Mouse (Mus musculus): Measurements from ENCODE around the gene Pde1a. TPM values are rescaled to one million over a fixed set of nuclear protein-coding genes. Genes with fewer than 3 reads are reported as not detected.

The Pde1a gene
- polyA plus RNA-seq, 1 experiment = 21.6 TPM

DNA sequence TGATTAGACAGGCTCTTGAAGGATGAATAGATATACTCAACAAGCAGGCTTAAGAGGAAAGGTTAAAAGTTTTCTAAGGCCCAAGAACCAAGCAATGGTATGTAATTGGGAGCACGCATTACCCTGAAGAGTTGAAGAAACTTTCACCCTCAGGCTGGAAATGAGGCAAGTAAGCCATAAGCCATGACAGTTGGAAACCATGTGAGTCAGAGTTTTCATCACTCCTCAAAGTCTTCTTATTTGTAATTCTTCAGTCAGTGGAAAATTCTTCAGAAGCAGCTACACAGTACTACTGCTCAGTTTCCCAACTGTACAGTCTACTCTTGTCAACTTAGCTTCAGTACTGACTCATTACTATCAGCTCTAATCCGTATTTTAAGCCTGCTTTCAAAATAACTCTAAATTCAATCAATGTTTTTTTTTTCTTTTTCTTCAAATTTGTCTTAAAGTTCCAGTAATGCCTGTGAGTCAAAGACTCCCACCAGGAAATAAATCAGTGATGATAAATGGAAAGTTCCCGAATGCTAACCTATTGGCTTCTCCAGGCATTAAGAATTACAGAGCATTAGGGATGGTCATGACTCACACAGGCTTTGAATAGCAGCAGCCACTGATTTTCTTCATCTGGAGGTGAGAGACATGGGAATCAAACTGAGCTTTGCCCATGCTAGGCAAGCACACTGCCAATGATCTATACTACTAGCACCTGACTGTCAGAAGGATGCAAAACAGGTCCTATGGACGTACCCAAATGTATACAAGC, 82.3 kb downstream of the Pde1a start:
- no peak for DNase-seq (ENCODE audit: low spot score)

DNA sequence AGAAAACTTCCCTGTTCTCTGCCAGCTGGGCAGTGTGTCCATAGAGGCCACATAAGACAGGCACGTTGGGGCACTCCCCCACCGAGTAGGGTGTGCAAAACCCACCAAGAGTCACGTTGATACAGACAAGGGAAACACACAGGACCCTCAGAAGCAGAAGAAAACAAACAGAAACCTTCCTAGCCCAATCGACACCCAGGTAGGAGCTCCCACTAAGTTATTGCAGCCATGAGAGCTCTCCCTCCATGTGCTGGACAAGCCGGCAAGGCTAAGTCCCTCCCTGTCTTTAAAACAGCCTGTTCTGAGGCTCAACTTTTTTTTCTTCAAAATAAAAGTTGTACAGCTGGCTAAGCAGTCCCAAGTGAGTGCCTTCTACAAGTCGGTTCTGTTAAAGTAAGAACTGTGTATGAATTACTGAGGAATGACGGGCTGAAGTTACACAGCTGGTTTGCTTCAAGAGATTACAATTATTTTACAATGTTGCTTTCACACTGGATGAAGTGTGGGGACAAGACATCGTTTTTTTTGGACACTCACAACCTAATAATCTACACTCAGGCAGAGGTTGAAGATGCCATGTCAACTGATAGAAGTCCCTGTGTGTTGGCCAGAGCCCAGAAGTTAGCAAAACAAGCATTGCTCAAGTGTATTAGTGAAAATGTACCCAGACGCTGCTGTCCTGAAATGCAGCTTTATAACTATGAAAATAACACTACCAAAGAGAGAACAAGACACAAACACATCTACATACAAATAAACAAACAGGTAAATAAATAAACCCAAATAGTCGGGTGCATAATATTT, 90.4 kb downstream of the Pde1a start:
- DNase-seq (ENCODE audit: low spot score) = peak; percentile 22

DNA sequence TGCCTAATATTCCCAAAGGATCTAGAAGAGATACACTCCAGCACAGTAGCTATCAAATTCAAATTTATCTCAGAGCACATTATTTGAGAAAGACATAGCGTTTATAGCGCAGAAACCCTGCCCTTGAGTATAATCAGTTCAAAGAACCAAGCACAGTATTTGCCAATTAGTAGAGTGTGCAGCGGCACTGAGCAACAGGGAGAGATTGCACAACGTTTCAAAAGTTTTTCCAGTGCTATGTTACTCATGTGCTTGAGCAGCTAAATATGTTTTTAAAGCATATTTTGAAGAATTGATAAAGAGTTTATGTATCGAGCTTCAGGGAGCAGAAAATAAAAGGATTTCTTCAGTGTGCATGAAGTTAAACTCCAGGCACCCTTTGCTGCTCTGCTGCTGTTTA, 91.3 kb downstream of the Pde1a start:
- no peak for DNase-seq (ENCODE audit: low spot score)

DNA sequence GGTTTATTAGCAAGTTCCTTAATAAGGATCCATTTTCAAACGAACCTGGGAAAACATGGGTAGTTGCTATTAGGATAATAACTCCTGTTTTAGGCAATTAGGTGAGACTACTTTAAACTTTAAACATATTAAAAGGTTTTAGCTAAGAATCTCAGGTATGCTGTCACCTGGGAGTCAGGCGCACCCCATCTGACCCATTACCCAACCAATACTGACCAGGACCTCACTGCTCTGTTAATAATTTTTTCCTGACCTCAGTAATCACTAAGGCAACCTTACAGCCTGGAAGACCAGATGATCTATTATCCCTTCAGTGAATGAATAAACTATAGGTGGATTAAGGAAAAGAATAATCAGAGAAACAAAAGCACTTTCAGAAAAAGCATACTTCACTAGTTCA, 100.2 kb downstream of the Pde1a start:
- no peak for DNase-seq (ENCODE audit: low spot score)

DNA sequence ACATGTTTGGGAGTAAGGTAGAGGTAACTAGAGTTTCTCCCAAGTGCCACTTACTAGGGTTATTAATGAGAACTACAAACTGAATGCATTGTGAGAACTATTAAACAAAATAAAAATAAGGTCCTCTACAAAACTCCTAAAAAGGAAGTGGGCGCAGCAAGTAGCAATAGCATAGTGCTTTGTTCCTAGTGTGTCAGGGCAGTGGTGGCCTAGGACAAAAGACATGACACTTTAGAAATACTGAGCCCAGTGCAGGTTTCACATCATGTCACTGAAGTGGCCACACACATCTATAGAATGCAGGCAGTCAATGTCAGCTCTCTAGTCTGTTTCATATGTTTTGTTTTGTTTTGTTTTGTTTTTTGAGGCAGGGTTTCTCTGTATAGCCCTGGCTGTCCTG, 103.2 kb downstream of the Pde1a start:
- DNase-seq (ENCODE audit: low spot score) = no peak

DNA sequence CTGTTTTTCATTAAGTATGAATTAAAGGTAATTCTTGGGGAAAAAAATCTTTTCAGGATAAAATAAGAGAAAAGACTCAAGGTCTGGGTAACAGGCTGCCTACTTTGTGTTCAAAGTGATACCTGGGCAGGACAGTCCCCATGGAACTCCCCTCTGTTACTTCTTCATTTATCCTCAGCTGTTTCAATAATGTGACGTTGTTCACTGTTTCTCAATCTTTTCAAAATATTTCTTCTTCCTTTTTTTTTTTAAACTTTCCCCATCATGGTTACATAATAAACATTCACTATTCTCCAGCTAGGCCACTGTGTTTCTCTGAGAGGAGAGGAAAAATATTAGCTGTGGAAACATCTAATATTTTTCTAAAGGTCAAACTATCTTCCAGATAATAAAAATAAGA, 103.7 kb downstream of the Pde1a start:
- DNase-seq (ENCODE audit: low spot score) = no peak

DNA sequence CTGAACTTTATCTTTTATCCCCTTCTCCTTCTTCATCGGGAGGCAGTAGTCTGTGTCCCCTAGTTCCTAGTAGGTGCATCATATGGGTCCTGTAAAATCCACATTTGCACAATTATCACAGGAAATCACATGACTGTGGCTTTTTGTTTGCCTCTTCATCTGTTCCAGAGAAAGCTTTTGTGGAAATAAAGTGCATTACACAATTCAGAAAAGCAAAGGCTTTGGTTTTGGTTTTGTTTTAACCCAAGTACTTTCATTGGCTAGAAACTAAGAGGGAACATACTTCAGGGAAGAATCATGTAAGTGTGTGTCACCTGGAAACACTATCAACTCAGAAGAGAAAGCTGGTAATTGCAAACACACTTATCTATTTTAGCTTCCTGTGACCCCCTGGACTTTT, 104.2 kb downstream of the Pde1a start:
- no peak for DNase-seq (ENCODE audit: low spot score)

DNA sequence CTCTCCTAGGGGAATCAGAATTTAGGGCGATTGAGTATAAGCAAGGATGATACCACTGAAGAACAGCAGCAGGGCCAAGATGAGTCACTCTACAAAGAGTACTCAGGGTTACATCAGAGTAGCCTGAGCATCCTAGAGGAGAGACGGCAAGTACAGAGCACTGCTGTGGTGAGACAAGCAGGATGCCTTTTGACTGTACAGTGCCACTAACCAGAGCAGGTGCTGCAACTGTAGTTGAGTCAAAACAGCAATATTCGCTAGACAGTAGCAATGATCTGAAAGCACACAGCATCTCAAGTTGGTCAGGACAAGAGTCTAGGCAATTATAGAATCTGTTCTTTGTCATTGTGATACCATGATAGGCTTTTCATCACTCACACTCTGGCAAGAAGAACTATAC, 115.1 kb downstream of the Pde1a start:
- no peak for DNase-seq (ENCODE audit: low spot score)

DNA sequence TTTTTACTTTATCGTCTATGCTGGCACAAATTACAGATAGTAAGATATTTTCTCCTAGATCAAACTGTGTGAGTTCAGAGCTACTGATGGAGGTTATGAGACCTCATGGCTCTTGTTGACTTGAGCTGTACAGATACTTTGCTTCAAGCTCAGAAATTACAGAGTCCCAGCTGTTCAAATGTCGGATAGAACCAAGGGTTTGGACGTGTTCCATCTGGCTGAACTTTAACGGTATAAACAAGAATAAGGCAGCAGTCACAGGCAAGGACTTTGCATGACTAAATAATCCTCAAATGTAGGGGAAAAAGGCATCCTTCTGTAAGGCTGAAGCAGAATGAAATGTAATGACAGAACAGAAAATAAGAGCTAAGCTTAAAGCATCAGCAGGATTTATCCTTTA, 116.2 kb downstream of the Pde1a start:
- DNase-seq (ENCODE audit: low spot score) = no peak

DNA sequence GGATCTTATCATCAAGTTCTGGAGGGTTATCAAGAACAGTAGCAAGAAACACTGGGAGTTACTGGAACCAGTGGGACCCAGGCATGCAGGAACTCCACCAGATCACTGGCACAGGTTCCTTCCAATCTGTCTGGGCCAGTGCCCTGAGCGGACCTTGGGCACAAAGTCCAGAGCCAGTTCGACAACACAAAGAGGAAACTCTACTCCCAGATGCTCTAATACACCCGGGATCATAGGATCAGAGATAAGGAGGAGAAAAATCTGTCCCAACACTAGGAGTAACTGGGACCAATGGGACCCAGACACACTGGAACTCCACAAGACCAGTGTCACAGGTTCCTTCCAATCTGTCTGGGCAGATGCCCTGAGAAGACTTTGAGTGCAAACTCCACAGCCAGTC, 130.1 kb downstream of the Pde1a start:
- no peak for DNase-seq (ENCODE audit: low spot score)

DNA sequence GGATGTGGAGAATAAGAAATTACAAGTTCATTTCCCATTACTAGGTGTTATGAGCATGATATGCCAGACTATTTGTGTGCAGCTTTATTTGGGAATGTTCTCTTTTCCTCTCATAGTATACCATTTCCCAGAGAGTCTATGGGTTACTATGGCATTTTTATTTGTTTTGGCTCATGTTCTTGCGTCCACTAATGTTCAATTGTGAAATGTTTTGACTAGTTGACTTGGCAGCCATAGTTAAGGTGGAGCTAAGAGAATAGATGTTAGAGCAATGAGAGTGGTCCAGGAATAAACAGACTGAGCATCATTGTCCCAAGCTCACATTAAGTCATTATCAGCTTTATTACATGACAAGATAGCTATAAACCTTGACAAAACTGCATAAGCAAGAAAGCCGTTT, 130.8 kb downstream of the Pde1a start:
- no peak for DNase-seq (ENCODE audit: low spot score)

DNA sequence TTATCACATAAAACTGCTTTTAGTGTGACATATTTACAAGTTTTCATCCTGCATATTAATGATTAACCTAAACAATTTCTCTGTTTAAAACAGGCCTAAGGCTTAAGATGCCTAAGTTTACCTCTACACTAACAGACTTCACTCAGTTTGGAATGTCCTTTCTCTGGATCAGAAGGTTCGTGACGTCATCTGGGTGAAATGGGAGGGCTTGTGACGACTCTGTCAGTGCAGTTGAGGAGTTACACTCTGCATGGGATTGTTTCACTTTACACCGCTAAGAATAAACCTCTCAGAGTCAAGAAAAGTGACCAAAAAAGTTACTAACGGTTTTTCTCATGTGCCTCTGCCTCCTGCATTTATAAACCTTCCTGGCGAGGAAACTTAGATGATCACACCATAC, 137.6 kb downstream of the Pde1a start:
- no peak for DNase-seq (ENCODE audit: low spot score)

DNA sequence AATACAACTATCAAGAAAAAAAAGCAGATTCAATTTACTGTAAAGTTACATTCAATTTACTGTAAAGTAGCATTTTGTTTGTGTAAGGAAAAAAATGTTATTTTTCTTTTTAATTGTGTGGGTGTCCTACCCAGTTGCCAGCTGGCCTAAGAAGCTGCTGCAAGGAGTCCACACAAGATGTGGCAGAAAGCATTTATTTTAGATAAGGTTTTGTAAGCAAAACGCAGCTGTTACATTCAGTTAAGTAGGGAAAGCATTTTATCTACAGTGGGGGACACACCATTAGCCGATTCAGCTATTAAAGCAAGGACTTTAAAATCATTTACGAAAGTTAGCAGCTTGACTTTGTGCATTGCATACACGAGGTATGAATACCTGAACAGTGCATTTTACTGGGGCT, 145.5 kb downstream of the Pde1a start:
- DNase-seq (ENCODE audit: low spot score) = no peak

DNA sequence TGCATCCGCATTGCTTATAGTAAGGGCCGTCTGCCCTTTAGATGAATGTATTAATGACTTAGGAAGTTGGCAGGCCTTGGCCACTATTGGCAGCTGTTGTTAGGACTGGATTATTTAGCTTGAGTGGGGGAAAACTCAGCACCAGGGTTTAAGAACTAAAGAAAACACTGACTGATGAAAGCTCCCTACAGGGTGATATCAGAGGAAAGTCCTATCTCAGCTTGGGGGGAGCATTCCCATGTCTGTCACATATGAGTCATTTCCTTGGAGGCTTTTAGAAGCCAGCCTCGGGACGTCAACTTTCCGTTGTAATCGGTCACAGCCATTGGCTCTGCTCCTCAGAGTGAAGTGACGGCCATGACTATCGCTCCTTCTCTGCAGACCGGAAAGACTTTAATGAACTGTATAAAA, 146.0 kb downstream of the Pde1a start:
- no peak for DNase-seq (ENCODE audit: low spot score)

DNA sequence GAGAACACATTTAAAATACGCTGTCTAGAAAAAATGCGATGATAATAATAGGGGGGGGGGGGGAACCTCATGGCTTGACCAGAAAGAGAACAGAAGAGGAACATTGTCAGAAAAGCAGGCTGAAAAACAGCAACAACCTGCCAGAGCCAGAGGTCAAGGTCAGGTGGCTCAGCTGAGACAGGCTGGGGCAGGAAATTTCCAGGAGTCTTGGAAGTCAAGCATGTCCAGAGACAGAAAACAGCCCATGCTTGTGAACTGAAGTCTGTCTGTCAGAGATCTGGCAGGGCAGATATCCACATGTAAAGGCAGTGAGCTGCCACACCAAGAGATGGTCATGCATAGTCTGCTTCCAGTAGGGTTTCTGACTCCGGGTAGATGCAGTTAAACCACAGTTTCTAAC, 147.5 kb downstream of the Pde1a start:
- DNase-seq (ENCODE audit: low spot score) = no peak

DNA sequence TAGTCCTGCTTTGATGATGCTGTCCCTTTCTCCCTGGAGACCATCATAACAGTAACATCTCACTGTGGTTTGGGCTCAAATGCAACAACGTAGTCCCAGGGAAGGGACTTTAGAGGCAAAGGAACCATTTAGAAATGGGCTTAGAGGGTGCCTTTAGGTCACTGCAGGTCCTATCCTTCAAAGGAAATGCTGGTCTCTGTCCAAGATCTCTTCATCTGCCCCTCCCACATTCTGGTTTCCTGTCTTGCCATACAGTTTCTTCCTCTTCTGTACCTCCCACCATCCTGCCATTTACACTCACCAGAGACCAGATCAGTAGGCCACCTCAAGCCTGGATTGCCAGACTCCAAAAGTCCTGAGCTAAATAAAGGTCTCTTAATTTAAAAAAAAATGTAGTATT, 150.3 kb downstream of the Pde1a start:
- DNase-seq (ENCODE audit: low spot score) = no peak

DNA sequence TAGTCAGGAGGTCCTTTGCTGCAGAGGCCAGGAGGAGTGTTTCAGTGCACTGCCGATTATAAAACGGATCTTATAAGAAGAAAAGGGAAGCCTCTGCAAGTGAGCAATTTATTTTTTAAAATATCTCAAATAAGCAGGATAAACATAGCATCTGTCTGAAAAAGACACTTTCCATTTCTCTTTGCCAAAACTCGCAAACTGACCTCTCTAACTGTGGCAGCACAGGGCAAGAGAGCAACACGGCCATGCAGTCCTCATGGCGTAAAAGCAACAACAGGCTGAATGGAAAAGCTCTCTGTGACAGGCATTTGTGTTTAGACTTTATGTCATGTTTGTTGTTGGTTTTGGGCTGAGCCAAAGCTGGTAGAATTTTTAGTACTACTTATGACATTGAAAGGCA, 152.0 kb downstream of the Pde1a start:
- no peak for DNase-seq (ENCODE audit: low spot score)

DNA sequence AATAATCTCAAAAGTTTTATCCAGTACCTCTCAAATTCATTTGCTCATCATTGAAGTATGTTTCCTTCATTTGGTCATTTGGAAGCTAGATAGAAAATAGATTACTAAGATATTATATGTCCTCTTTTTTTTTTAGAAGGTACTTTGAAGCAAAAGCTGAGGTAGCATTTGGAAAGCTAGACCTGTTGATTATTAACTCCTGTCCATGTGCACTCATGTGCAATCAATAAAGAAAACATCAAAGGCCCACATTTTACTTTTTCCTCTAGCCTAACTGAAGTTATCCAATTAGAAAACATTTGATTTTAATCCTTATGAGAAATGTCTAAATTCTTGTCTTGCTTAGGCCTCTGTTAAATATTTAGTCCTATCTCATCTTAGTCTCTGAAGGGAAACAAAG, 153.3 kb downstream of the Pde1a start:
- DNase-seq (ENCODE audit: low spot score) = no peak

DNA sequence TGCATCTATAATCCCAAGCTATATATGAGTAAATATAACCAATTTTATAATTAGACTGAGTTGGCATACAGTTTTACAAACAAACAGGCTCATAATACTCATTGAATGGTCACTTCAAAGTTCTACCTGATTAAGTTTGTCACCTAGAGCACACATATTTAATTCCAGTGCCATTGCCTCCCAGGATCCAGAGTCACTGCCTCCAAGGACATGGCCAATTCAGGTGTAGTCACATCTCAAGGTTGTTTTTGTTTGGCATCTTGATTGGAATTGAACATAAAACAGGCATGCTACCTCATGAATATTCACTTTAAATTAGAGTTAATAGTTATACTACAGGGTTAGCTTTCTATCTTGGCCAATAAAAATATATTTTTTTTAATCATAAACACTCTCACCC, 157.0 kb downstream of the Pde1a start:
- no peak for DNase-seq (ENCODE audit: low spot score)

DNA sequence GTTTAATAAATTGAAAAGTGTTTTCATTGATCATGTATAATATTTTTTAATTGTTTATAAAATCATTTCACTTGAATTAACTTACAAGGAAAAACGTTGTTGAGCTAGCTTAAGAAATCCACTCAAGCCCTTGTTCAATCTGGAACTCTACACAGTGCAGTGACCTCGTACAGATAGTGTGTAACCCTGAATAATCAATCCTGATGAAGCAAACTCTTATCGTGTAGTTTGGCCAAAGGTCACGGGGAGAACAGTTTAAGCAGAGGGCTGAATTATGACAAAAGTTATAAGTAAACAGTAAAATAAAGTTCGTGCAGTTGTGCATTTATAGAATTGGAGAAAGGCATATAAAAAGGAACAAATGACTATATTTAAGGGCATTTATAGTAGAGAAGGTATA, 159.7 kb downstream of the Pde1a start:
- DNase-seq (ENCODE audit: low spot score) = no peak

DNA sequence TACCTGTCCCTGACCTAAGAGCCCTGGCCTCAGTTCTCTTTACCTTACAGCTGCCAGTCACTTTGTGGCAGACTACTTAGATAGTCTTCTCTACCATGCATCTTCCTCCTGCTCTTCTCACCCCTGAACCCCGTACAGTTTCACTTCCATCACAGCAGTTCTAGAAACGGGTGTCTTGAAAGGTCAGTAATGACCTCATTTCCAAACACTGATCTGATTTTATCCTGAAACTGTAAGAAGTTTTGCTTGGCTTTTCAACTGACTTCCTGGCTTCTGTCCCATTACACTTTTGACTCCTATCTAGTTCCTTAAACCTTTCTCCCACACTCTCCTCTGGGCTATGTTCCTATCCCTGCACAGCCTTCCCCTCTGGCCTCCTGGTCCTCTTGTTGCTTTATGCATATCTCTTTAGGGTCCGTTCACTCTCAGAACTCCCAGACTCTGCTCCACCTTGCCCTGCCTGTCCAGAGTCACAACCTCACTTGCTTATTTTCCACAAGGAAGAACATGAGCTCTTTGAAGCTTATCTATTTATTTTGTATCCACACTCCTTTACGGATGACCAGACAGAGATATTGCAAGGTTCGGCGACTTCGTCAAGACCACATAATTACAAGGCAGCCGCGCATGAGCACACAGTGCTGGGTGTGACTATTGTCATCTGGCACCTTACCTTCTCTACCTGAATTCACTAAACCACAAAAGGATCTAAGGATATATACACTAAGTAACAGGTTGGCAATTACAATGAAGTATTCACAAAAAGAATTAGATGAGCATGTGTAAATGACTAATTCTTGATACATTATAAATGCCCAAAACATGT, 162.4 kb downstream of the Pde1a start:
- DNase-seq (ENCODE audit: low spot score) = no peak

DNA sequence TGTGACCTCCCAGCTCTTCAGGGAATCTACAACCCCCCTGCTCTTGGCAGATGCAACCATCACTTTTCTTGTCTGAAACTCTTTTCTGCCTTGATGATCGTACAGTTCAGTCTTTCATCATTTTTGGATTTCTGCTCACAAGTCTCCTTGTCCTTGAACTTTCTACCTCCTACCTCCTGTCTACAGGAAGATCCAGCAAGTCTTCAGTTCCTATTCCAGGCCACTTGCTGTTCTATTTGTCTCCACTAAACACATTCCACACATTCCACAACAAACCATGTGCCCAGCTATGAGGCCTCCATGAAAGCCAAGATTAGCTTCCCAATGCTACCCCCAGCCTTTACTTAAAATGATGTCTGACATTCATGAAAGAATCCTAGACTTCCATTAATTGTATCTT, 163.2 kb downstream of the Pde1a start:
- DNase-seq (ENCODE audit: low spot score) = no peak

DNA sequence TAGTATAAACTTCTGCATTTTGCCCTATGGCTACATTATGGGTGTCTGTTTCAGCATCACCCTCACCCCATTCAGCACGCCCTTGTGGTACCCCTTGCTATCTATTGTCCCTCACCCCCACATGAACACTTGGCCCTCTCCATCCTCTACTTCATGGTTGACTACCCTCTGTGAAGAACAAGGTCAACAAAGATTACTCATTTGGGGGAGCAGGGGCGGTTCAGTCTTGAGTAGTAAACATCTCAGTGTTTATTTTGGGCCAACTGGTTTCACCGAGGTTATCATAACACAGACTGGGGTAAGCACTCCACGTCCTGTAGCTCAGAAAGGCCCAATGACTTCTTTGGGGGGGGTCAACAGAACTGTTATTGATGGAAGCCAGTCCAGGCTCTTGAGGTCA, 164.3 kb downstream of the Pde1a start:
- no peak for DNase-seq (ENCODE audit: low spot score)
